Mouse (Mus musculus) kidney, adult 11 months (tissue): ENCODE data around the gene Lexm.

Experiments used
- DNase-seq: peaks from one replicate; pipeline ENCODE4 v3.0.0; 2022

The Lexm gene

GRCm38 (mm10) chr4:106581865-106582204, 35.2 kb downstream of the Lexm start:
- no peak for DNase-seq

DNA sequence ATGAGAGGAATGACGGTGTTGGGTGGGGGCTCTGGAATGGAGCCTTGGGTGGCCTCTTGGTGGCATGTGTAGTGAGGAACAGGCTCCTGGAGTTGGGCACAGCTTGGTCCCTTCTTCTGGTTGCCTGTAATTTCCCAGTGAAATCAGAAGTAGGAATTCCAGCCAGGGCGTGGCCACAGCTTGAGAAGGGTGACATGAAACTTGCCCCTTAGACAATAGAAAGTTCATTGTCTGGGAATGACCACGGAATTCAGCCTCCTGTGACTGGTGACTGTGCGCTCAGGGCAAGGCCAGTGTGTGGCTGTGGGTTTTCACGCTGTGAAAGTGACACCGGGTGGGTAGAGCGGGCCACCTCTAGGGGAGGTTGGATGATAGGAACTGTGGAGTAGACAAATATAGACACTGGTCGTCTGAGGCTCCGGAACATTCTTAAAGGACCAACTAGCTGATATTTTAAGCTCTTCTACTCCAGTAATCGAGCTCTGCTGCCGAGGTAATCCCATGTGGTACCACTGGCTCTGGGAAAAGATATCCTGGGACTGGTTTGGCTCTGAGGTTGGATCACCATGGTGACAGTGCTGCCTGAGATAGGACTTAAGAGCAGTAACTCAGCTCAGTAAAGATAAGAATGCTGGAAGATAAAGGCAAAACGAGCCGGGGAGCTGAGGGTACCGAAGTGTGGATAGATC, 35.7 kb downstream of the Lexm start:
- DNase-seq: no peak

DNA sequence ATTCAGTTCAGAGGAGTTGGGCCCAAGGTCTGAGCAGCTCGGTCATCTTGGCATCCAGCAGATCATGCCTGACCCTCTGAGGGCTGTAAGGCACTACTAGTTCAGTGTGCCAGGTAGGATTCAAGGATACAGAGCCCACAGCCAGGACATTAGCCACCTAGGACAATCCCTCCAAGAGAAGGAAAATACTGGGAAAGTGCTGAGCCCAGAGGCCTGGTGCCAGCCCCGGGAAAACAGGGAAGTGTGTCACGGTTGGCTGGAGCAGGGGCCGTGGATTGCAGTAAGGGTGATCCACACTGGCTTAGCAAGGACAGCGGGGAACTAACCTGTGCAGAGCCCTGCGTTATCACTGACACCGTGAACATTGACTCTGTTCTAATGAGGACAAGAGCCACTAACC, 39.5 kb downstream of the Lexm start:
- peak; percentile 67 for DNase-seq

GRCm38 (mm10) chr4:106575022-106575421, 42.0 kb downstream of the Lexm start:
- no peak for DNase-seq

GRCm38 (mm10) chr4:106571081-106571724, 45.8 kb downstream of the Lexm start:
- no peak for DNase-seq

DNA sequence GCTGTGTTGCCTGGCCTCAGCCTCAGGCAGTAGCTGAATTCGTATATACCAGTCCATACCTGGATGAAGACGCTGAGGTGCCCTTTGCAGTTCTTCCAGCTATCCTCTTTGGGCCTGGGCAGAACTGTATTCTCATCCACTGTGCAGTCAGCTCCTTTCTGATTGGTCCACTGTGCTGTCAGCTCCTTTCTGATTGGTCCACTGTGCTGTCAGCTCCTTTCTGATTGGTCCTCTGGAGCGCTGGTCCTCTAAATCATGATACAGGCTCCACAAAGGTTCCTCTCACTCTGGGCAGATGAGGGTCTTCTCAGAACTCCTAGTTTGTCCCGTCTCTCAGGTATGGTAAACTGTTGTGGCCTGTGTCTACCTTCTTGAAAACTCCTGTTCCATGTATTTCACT, 47.4 kb downstream of the Lexm start:
- no peak for DNase-seq

- DNase-seq: no peak
Observed at GRCm38 (mm10) chr4:106564161-106564560, 52.9 kb downstream of the Lexm start.

DNA sequence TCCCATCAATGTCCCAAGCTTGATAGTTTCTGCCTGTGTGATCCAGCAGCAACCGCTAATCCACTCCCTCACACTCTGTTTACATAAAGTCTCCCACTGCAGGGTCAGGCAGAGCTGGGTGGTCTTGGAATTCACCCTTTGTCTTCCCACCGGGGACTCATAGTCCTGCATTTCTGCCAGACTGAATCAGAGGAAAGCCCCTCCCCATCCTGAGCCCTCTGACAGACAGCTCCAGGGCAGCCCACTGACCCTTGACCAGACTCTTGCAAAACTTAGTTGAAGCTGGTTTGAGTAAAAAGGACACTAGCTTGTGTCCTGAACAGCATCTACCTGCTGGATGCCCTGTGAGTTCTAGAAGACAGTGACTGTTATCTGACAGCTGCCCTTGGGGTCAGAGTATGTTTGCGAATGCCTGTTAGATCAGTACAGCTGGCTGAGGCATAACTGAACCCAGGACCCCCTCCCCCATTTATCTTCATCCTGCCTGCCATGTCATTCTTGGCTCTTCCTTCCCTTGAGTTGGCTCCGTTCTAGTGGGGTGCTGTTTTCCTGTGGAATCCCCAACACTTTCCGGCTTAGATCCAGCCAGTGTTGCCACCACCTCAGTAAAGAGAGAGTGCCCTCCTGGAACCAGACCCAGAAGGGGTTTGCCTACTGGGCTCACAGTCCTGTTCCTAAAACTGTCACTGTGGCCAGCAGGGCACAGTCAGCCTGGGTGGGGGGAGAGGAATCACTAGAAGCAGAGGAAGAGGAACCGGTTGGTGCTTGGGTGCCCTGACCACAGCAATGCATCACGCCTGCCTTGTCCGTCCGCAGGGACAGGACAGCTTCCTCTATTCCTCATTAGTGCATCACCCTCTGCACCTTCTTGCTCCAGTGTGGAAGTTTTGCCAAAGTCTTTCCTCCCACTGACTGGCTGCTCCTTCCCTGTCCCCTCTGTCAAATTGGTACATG, 53.9 kb downstream of the Lexm start:
- peak; percentile 69 for DNase-seq

GRCm38 (mm10) chr4:106562006-106562405, 55.0 kb downstream of the Lexm start:
- DNase-seq: no peak

- DNase-seq: peak; percentile 93
Observed at GRCm38 (mm10) chr4:106560846-106561781, 55.9 kb downstream of the Lexm start, which contains the start of gene Dhcr24. Gene Dhcr24 (plus strand): TSS chr4:106561038.

GRCm38 (mm10) chr4:106560213-106560845, 56.7 kb downstream of the Lexm start:
- peak; percentile 68 for DNase-seq

- DNase-seq: no peak
Observed at GRCm38 (mm10) chr4:106559343-106560212, 57.5 kb downstream of the Lexm start.

- DNase-seq: peak; percentile 31
Observed at GRCm38 (mm10) chr4:106557978-106558377, 59.1 kb downstream of the Lexm start.

DNA sequence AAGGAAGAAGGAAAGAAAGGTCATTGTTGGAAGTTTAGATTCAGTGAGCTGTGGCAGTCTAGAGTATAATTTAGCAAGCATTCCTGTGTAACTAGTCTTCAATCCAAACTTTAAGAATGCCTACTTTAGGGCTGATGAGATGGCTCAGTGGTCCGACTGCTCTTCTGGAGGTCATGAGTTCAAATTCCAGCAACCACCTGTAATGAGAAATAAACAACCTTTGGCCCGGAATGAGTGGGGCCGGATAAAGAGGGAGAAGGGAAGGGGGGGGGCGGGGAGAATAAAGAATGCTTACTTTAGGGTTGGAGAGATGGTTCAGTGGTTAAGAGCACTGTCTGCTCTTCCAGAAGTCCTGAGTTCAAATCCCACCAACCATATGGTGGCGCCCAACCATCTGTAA, 59.8 kb downstream of the Lexm start:
- peak; percentile 49 for DNase-seq

- no peak for DNase-seq
Observed at GRCm38 (mm10) chr4:106550516-106551166, 66.4 kb downstream of the Lexm start.

- no peak for DNase-seq
Observed at GRCm38 (mm10) chr4:106548113-106548512, 68.9 kb downstream of the Lexm start.

DNA sequence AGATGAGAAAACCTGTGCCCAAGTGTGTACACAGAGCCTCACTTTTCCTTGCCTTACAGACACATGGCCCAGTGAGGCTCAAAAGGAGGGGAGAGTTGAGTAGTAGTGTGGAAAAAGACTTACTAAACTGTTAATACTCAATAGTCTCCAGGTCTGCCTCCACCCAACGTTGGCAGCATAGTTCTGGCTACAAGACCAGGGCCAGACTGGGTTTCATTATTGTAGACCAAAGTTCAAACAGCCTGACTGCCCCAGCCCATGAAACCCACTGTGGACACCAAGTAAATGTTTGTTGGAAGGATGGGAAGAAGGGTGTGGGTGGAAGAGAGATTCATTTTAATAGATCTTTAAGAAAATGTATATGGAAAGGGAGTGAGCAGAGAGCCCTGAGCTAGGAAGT, 70.1 kb downstream of the Lexm start:
- DNase-seq: peak; percentile 44

DNA sequence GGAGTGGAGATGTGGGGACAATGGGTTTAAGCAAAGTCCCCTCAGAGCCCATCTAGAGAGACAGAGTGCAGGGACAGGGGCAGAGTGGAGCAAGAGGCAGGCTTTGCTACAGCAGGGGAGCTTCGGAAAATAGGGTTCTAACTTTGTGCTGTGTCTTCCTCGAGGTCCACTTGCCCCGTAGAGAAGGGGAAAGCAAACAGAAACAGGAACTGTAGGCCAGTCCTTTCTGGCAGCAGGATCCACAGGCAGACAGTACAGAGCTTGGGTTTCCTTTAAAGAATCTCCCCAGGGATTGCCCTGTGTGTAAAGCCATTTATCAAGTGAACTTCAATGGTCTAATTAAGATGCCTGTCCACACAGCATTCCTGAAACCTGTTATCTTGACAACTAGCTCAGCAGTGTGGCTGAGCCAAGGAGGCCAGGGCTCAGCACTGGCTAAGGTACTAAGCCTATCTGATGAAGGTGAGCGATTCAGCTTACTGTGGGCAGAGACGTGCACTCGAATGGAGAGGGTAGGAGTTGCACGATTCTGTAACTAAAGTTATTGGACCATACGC, 71.1 kb downstream of the Lexm start:
- no peak for DNase-seq

GRCm38 (mm10) chr4:106542211-106542610, 74.8 kb downstream of the Lexm start:
- peak; percentile 72 for DNase-seq

GRCm38 (mm10) chr4:106541491-106541890, 75.5 kb downstream of the Lexm start:
- no peak for DNase-seq
